9 mouse cellular contexts compared by ENCODE assay signal in genomic region chr7:78766019-78766683, GRCm38 (mm10). TPM values are rescaled to one million over a fixed set of nuclear protein-coding genes. Genes with fewer than 3 reads are reported as not detected.
A peak's percentile ranks its signal among the peaks of the same experiment; 100 is the strongest.
DNase-seq lines count a peak whose midpoint lies in the region; ATAC-seq and TF ChIP-seq lines count a peak whose summit lies in the region.
"Had no signal": no experiment of that assay in that cellular context is flagged by ENCODE, and none has a peak within 500 bp of the region (broad histone marks: within the 10 kb centered on the region; RNA-seq: fewer than 3 reads in every experiment).

No protein-coding gene starts in this region.

- H3K4me3 ChIP-seq in G1E (ENCODE audit: low read depth, low read length): no peak overlapping the region
- 0 out of 2 replicates have a peak overlapping the region, but pooled peaks have one; percentile 21 for H3K4me3 ChIP-seq in forebrain, embryonic 16.5 days (replicated peaks; ENCODE audit: low read length)
- H3K4me3 ChIP-seq in hindbrain, embryonic 12.5 days: no peak overlapping the region
- H3K4me3 ChIP-seq: liver, embryonic 15.5 days had no signal

- no peaks in the 10 kb centered on the region for H3K36me3 ChIP-seq in G1E (replicated peaks)
- H3K36me3 ChIP-seq in forebrain, embryonic 16.5 days (ENCODE audit: control insufficient read depth, insufficient read depth): no peaks in the 10 kb centered on the region
- H3K36me3 ChIP-seq in hindbrain, embryonic 12.5 days: no peaks in the 10 kb centered on the region
- H3K36me3 ChIP-seq: liver, embryonic 15.5 days had no signal

- H3K4me2 ChIP-seq in forebrain, embryonic 16.5 days (ENCODE audit: low read length): peak overlapping the region; percentile 49
- 0 out of 2 replicates have a peak overlapping the region, but pooled peaks have one; percentile 7 for H3K4me2 ChIP-seq in hindbrain, embryonic 12.5 days (replicated peaks)
- H3K4me2 ChIP-seq: liver, embryonic 15.5 days had no signal

- ATAC-seq in G1E (ENCODE audit: extremely low read depth, insufficient number of reproducible peaks, low FRiP score, poor library complexity, severe bottlenecking): no peak
- peak; percentile 80 for ATAC-seq in cerebellum, adult (ENCODE audit: insufficient number of reproducible peaks, low FRiP score, low TSS enrichment)
- ATAC-seq in forebrain, embryonic 16.5 days: peak; percentile 83
- peak; percentile 80 for ATAC-seq in hindbrain, embryonic 12.5 days (ENCODE audit: low FRiP score)

- peak overlapping the region; percentile 18 for H3K9ac ChIP-seq in forebrain, embryonic 16.5 days (replicated peaks; ENCODE audit: low read depth, low read length)
- H3K9ac ChIP-seq in hindbrain, embryonic 12.5 days: no peak overlapping the region
- H3K9ac ChIP-seq: liver, embryonic 15.5 days had no signal

- no peaks in the 10 kb centered on the region for H3K9me3 ChIP-seq in G1E (replicated peaks)
- no peaks in the 10 kb centered on the region for H3K9me3 ChIP-seq in forebrain, embryonic 16.5 days (ENCODE audit: control insufficient read depth, low read length)
- H3K9me3 ChIP-seq in hindbrain, embryonic 12.5 days (replicated peaks): no peaks in the 10 kb centered on the region
- H3K9me3 ChIP-seq: liver, embryonic 15.5 days had no signal

- WGBS in forebrain, embryonic 16.5 days: 21% methylated on average over 18 of the region's 18 CpGs
- WGBS in hindbrain, embryonic 12.5 days: 24% methylated on average over 18 of the region's 18 CpGs

- H3K4me1 ChIP-seq in G1E (ENCODE audit: insufficient read depth, low read depth, low read length): 0 out of 2 replicates have a peak, but pooled peaks cover 2% of the 10 kb centered on the region
- H3K4me1 ChIP-seq in forebrain, embryonic 16.5 days (replicated peaks; ENCODE audit: control insufficient read depth, insufficient read depth, low read length): peaks cover 12% of the 10 kb centered on the region; the same call in 1 of the 2 replicates
- H3K4me1 ChIP-seq in hindbrain, embryonic 12.5 days: no peaks in the 10 kb centered on the region
- H3K4me1 ChIP-seq: liver, embryonic 15.5 days had no signal

- peaks cover 7% of the 10 kb centered on the region for H3K27me3 ChIP-seq in G1E (ENCODE audit: insufficient read depth, low read length)
- H3K27me3 ChIP-seq in forebrain, embryonic 16.5 days (replicated peaks; ENCODE audit: control insufficient read depth, insufficient read depth, low read length): no peaks in the 10 kb centered on the region
- H3K27me3 ChIP-seq in hindbrain, embryonic 12.5 days: peaks cover 3% of the 10 kb centered on the region; the same call in 1 of the 2 replicates
- H3K27me3 ChIP-seq: liver, embryonic 15.5 days had no signal

- H3K27ac ChIP-seq in forebrain, embryonic 16.5 days (ENCODE audit: low read length): no peak overlapping the region
- no peak overlapping the region for H3K27ac ChIP-seq in hindbrain, embryonic 12.5 days
- H3K27ac ChIP-seq: liver, embryonic 15.5 days had no signal

- TF ChIP-seq CTCF in G1E (IDR thresholded peaks at IDR 0.05; ENCODE audit: low read depth, low read length): peak; percentile 63; the same call in 1 of the 2 replicates

- no peak for DNase-seq in G1E (ENCODE audit: low spot score)
- peak; percentile 97 for DNase-seq in layer of hippocampus, postnatal 10 days (ENCODE audit: low spot score in 2 of 2)
- DNase-seq in lung, postnatal 4 days: peak; percentile 77 to 81
- DNase-seq in right cerebral cortex, adult 2 months (ENCODE audit: low spot score in 2 of 2): peak; percentile 95
- peak; percentile 42 for DNase-seq in urinary bladder, adult 2 months (ENCODE audit: low spot score)

RNA-seq across cellular contexts. Expression of gene Mrps11, which starts 16.8 kb away (rescaled TPM):
- total RNA-seq in G1E (2014; fragmentation: Nextera tagmentation) (21.1 and 24.4 TPM in 2 replicates), G1E (2017) (50.4 and 66.1 TPM in 2 replicates)
- polyA plus RNA-seq in G1E (2012): 56.9 and 60.5 TPM in 2 replicates
- 72.7 and 73.7 TPM in 2 replicates for polyA plus RNA-seq in forebrain, embryonic 16.5 days (2015; fragmentation: Nextera tagmentation; extraction: Ambion mirVana)
- 64.0 and 64.2 TPM in 2 replicates for polyA plus RNA-seq in hindbrain, embryonic 12.5 days (2016; fragmentation: Nextera tagmentation; extraction: Ambion mirVana)
- 10 to 100 TPM; 41.8 to 42.9 TPM for total RNA-seq in layer of hippocampus, postnatal 10 days (2021)
- polyA plus RNA-seq in urinary bladder, adult 2 months (2012; rRNA removed): 38.0 and 49.6 TPM in 2 replicates

RNA-seq across cellular contexts. Expression of gene Mrpl46, which starts 17.2 kb away (rescaled TPM):
- 14.2 and 19.9 TPM in 2 replicates for total RNA-seq in G1E (2014; fragmentation: Nextera tagmentation)
- 53.9 and 59.0 TPM in 2 replicates for total RNA-seq in G1E (2017)
- 9.3 and 19.3 TPM in 2 replicates for polyA plus RNA-seq in G1E (2012)
- 51.9 and 52.9 TPM in 2 replicates for polyA plus RNA-seq in forebrain, embryonic 16.5 days (2015; fragmentation: Nextera tagmentation; extraction: Ambion mirVana)
- polyA plus RNA-seq in hindbrain, embryonic 12.5 days (2016; fragmentation: Nextera tagmentation; extraction: Ambion mirVana): 57.3 and 59.3 TPM in 2 replicates
- 10 to 100 TPM; 24.0 to 27.1 TPM for total RNA-seq in layer of hippocampus, postnatal 10 days (2021)
- polyA plus RNA-seq in urinary bladder, adult 2 months (2012; rRNA removed): 22.1 and 24.5 TPM in 2 replicates

RNA-seq across cellular contexts. Expression of gene Ntrk3, which starts 28.3 kb away (rescaled TPM):
- total RNA-seq in G1E (2014; fragmentation: Nextera tagmentation): not detected in 2 replicates
- 0.12 and 0.27 TPM in 2 replicates for total RNA-seq in G1E (2017)
- not detected in 2 replicates for polyA plus RNA-seq in G1E (2012)
- polyA plus RNA-seq in forebrain, embryonic 16.5 days (2015; fragmentation: Nextera tagmentation; extraction: Ambion mirVana): 36.0 and 37.4 TPM in 2 replicates
- 9.3 and 9.9 TPM in 2 replicates for polyA plus RNA-seq in hindbrain, embryonic 12.5 days (2016; fragmentation: Nextera tagmentation; extraction: Ambion mirVana)
- total RNA-seq in layer of hippocampus, postnatal 10 days (2021): 100 to 1,000 TPM; 173 to 199 TPM
- 1.9 and 2.4 TPM in 2 replicates for polyA plus RNA-seq in urinary bladder, adult 2 months (2012; rRNA removed)
